Mouse (Mus musculus) heart, embryonic 16.5 days (tissue): ENCODE measurements at regions not wholly inside any gene's neighbourhood (a gene's known extent, or its start where the extent isn't known, plus 50 kb on each side); places are given as distances from the start of the nearest gene placed in this dataset.

Source experiments
- ATAC-seq: fragments of 200-750 bp; cut with Nextera tagmentation; replicated peaks from 2 replicates; pipeline ENCODE4 v1.8.0; 2017; ENCODE audit warnings: moderate number of reproducible peaks; ENCODE audit not compliant: insufficient read depth, low FRiP score; ENCODE audit errors: extremely low read depth
- H3K27ac ChIP-seq: fragments of 300-500 bp; sonication (generic); 2 replicates; pipeline ENCODE4 v1.5.1; 2014; ENCODE audit warnings: mild to moderate bottlenecking, low read length, control low read depth, moderate library complexity
- H3K27me3 ChIP-seq: fragments of 300-500 bp; sonication (generic); 2 replicates; pipeline ENCODE4 v1.6.1; 2014; ENCODE audit warnings: low read length, mixed read lengths; ENCODE audit not compliant: control insufficient read depth, insufficient read depth
- H3K36me3 ChIP-seq: fragments of 300-500 bp; sonication (generic); 2 replicates; pipeline ENCODE4 v1.6.1; 2014; ENCODE audit not compliant: control insufficient read depth, insufficient read depth
- H3K4me1 ChIP-seq: fragments of 300-500 bp; sonication (generic); 2 replicates; pipeline ENCODE4 v1.6.1; 2014; ENCODE audit warnings: low read length, mixed read lengths; ENCODE audit not compliant: control insufficient read depth, insufficient read depth
- H3K4me2 ChIP-seq: fragments of 300-500 bp; sonication (generic); 2 replicates; pipeline ENCODE4 v1.6.1; 2014; ENCODE audit warnings: low read depth, mild to moderate bottlenecking, control low read depth, low read length
- H3K4me3 ChIP-seq: fragments of 300-500 bp; sonication (generic); 2 replicates; pipeline ENCODE4 v1.5.1; 2014; ENCODE audit warnings: mild to moderate bottlenecking, control low read depth, low read length
- H3K9ac ChIP-seq: fragments of 300-500 bp; sonication (generic); 2 replicates; pipeline ENCODE4 v1.6.1; 2014; ENCODE audit warnings: low read length, control low read depth
- H3K9me3 ChIP-seq: fragments of 300-500 bp; sonication (generic); replicated peaks from 2 replicates; pipeline ENCODE4 v1.6.1; 2016; ENCODE audit warnings: low read length; ENCODE audit not compliant: control insufficient read depth
- WGBS: fragments of 180-500 bp; shearing (Covaris S2); extraction: QIAGEN DNeasy Blood & Tissue Kit; methylation state at CpG from one replicate; pipeline ENCODE4 v1.1.7; 2014; 5-methylcytosine and 5-hydroxymethylcytosine counted together

DNA sequence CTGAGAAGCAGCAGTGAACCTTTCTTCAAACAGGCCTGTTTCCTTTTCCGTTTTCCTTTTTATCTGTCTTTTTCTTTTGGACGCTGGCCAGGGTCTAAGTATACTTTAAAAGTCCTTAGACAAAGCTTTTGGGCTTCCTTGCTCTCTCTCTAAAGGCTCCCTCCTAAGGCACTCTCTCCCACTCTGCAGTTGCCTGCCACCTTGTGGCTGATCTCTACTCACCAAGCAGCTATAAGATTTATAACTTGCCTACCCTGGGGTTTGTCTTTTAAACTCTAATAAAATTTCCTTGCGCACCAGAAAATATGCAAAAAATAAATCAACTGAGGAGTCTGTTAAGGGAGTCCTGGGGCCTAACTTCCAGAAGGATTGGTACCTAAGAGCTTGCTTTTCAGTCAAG lies 1344.7 kb downstream of the Gm37988 start:
- no peaks in the 10 kb centered on the region for H3K36me3 ChIP-seq
- 27% methylated on average over 3 of the region's 3 CpGs for WGBS

More for the DNA sequence above, 1344.7 kb downstream of the Gm37988 start:
- H3K4me1 ChIP-seq: no peaks in the 10 kb centered on the region
- H3K9ac ChIP-seq: no peak overlapping the region
- ATAC-seq: no peak
- no peak overlapping the region for H3K4me3 ChIP-seq
- no peak overlapping the region for H3K27ac ChIP-seq
- no peaks in the 10 kb centered on the region; the same call in 1 of the 2 replicates for H3K9me3 ChIP-seq
- H3K27me3 ChIP-seq: no peaks in the 10 kb centered on the region
- H3K4me2 ChIP-seq: no peak overlapping the region
